Mouse (Mus musculus): ENCODE data around the gene Shisal2a.
A peak's percentile ranks its signal among the peaks of the same experiment; 100 is the strongest.

Gene Shisal2a

GRCm38 (mm10) chr4:108338321-108338733 is 44.8 kb downstream of the Shisal2a start:
- DNase-seq (ENCODE audit: low read depth, low spot score) = no peak

DNA sequence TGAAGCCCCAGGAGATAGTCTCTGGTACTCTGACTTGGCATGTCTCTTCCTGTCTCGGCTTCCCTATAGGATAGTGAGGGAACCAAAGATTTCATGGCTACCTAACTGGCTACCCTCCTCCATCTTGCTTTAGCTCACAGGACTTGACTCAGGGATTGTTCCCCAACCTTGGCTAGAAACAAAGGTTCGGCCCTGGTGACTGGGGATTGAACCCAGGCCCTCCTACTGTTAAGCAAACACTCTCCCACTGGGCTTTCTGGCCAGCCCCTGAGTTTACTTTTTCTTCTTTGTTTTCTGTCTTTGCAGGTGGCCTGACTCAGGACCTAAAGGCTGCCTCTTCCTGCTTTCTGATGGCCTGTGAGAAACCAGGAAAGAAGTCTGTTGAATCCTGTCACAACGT is 45.3 kb downstream of the Shisal2a start:
- DNase-seq (ENCODE audit: low read depth, low spot score) = no peak

DNA sequence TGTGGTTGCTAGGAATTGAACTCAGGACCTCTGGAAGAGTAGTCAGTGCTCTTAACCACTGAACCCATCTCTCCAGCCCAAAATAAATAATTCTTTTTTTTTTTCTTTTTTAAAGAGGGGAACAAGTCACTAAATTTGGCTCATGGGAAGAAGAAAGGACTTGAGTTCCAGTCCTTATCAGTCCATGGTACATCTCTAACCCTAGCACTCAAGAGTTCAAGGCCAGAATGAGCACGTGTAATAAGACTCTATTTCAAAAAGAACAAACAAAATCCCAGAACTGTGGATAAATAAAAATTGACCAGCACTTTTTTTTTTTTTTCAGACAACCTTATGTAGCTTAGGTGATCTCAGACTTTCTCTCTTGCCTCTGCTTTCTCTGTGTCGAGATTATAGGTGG is 46.4 kb downstream of the Shisal2a start:
- no peak for DNase-seq (ENCODE audit: low read depth, low spot score)

- no peak for DNase-seq (ENCODE audit: low read depth, low spot score)
Observed at GRCm38 (mm10) chr4:108335413-108335812, 47.7 kb downstream of the Shisal2a start.

- no peak for DNase-seq (ENCODE audit: low read depth, low spot score)
Observed at GRCm38 (mm10) chr4:108332041-108332440, 51.1 kb downstream of the Shisal2a start.

DNA sequence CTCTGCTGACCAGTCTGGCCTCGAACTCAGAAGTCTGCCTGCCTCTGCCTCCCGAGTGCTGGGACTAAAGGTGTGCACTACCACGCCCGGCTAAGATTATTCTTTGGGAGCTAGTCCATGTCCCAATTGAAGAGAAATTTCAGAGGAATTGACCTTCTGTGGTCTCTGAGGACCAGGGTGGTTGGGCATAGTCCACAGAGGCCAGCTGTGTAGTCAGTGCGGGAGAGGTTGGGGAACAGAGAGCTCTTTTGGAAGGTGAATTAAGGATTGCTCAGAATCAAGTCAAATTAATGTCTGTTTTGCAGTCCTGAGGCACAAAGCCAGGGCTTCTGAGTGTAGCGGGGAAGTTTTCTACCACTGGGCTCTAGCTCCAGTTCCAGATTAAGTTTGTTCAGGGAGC is 53.3 kb downstream of the Shisal2a start:
- DNase-seq (ENCODE audit: low read depth, low spot score) = no peak

GRCm38 (mm10) chr4:108327730-108328484 is 55.2 kb downstream of the Shisal2a start, which contains the start of gene Coa7:
TSS of gene Coa7 (plus strand) at chr4:108328140.
- DNase-seq (ENCODE audit: low read depth, low spot score) = peak; percentile 97

DNA sequence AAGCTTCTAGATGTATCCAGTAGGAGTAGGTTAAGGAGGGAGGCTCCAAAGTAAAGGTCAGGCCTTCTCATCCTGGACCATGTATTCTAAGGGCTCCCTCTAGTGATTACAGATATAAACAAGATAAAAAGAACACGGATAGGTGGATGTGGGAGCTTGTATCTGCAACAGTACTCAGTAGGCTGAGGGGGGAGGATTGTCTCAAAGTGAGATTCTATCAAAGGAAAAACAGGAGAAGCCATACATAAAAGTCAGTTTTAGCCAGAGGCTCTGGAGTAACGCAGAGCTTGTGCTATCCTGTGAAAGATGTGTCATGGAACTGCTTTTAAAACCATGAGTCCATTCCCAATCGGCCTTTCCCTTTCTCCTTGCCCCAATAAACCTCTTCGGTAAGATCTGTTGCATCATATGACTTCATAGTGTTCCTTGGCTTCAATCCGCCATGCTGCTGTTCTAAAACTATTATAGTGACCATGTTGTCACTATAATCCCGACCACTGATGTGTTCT is 56.0 kb downstream of the Shisal2a start:
- peak; percentile 73 for DNase-seq (ENCODE audit: low read depth, low spot score)

GRCm38 (mm10) chr4:108323588-108323987 is 59.6 kb downstream of the Shisal2a start:
- no peak for DNase-seq (ENCODE audit: low read depth, low spot score)

DNA sequence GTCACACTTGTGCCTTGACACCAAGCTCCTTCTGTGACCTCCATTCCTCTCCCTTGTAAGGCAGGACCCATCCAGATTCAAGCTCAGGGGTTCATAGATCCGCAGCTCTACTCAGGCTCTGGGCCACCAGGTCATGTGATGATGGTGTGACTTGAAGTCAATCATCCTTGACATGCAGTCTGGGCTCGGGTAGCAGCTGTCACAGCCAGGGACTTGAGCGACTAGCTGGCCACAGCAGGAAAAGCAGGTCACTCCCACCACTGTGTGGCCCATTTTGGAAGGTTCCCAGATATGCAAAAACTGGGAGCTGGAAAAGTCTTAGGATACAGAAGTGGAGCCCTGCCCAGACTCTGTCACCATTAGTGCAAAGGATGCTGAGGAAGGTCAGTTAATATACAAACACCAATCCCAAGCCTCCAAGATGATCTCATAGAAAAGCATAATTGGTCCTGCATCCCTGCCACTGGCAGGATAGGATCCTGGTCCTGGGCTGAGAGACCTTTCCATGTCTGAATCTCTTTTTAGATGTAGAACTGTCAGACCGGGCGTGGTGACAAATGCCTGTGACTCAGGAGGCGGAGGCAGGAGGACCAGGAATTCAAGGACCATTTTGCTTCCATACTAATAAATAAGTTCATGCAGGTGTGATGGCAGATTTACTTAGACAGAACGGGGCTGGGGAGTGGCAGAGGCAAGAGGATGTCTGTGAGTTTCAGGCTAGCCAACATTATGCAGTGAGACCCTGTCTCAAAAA is 62.3 kb downstream of the Shisal2a start:
- DNase-seq (ENCODE audit: low read depth, low spot score) = peak; percentile 62

DNA sequence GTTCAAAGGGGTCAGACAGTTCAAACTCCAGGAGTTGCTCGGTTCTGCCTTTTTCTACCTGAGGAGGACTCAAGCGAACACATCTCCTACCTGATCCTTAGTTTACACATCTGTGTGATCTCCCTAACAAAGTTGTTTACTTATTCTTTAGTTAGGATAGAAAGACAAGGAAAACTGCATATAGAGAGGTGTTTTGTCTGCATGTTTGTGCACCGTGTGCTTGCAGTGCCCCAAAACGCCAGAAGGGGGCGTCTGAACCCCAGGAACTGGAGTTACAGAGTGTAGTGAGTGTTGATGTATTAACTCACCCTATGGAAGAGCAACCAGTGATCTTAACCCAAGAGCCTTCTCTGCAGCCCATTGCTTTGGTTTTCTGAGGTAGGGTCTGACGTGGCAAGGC is 63.4 kb downstream of the Shisal2a start:
- no peak for DNase-seq (ENCODE audit: low read depth, low spot score)

DNA sequence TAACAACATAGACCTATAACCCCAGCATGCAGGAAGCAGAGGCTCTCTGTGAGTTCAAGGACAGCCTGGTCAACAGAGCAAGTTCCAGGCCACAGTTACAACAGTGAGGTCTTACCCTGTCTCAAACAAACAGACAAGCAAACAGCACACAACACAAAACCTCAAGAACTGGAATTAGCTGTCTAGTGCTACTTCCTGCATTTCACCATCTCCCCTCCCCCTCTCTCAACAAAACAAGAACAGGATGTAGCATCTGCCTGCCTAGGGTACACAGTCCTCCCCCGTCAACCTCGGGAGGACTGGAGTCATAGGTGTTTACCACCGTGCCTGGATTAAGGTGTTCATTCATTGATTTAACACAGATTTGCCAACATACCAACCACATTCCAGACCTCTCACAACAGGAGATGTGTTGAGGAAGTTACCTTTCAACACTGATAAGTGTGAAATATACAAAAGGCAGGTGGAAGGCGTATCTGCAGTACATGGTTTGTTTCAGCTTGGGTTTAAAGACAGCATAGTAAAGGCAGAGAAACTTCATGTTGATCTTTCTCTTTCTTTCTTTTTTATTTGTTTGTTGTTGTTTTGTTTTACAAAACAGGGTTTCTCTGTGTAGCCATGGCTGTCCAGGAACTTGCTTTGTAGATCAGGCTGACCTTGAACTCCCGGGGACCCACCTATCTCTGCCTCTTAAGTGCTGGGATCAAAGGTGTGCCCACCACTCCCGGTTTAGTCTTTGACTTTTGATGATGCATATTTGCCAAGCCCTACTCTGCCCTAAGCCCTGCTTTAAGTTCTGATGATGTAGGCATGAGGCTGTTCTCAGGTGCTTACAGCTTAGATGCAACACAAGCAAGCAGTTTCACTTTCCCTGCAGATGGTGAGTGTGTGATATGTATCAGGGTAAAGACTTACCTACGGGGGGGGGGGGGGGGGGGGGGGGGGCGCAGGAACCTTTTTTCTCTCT is 64.2 kb downstream of the Shisal2a start:
- DNase-seq (ENCODE audit: low read depth, low spot score) = no peak
